Mouse (Mus musculus): ENCODE measurements around the gene Nup93.

The Nup93 gene

GRCm38 (mm10) chr8:94324071-94324470 is 109.7 kb downstream of the Nup93 start:
- DNase-seq: peak; percentile 71

- no peak for DNase-seq
Observed at GRCm38 (mm10) chr8:94326016-94326415, 111.7 kb downstream of the Nup93 start.

GRCm38 (mm10) chr8:94328932-94329728 is 114.8 kb downstream of the Nup93 start, which contains the start of gene Slc12a3:
Gene Slc12a3 (plus strand): TSS chr8:94329201.
- DNase-seq: no peak

GRCm38 (mm10) chr8:94330733-94331132 is 116.4 kb downstream of the Nup93 start:
- DNase-seq: peak; percentile 62

- DNase-seq: no peak
Observed at GRCm38 (mm10) chr8:94333345-94333744, 119.0 kb downstream of the Nup93 start.

GRCm38 (mm10) chr8:94337559-94337958 is 123.2 kb downstream of the Nup93 start:
- DNase-seq: no peak

GRCm38 (mm10) chr8:94340796-94341195 is 126.4 kb downstream of the Nup93 start:
- no peak for DNase-seq

- no peak for DNase-seq
Observed at GRCm38 (mm10) chr8:94342691-94343090, 128.3 kb downstream of the Nup93 start.

GRCm38 (mm10) chr8:94343290-94343689 is 128.9 kb downstream of the Nup93 start:
- peak; percentile 90 for DNase-seq

GRCm38 (mm10) chr8:94343778-94344320 is 129.5 kb downstream of the Nup93 start:
- no peak for DNase-seq

GRCm38 (mm10) chr8:94345657-94346056 is 131.3 kb downstream of the Nup93 start:
- DNase-seq: no peak

GRCm38 (mm10) chr8:94346264-94346663 is 131.9 kb downstream of the Nup93 start:
- no peak for DNase-seq

GRCm38 (mm10) chr8:94348425-94348824 is 134.1 kb downstream of the Nup93 start:
- peak; percentile 48 for DNase-seq

GRCm38 (mm10) chr8:94354069-94354531 is 139.7 kb downstream of the Nup93 start:
- DNase-seq: no peak

GRCm38 (mm10) chr8:94354571-94354970 is 140.2 kb downstream of the Nup93 start:
- DNase-seq: peak; percentile 67

- no peak for DNase-seq
Observed at GRCm38 (mm10) chr8:94357220-94357619, 142.9 kb downstream of the Nup93 start.

GRCm38 (mm10) chr8:94358541-94358940 is 144.2 kb downstream of the Nup93 start:
- no peak for DNase-seq

GRCm38 (mm10) chr8:94361774-94362431 is 147.5 kb downstream of the Nup93 start:
- DNase-seq: no peak

- DNase-seq: no peak
Observed at GRCm38 (mm10) chr8:94362607-94363239, 148.4 kb downstream of the Nup93 start.

- peak; percentile 86 for DNase-seq
Observed at GRCm38 (mm10) chr8:94363288-94363688, 148.9 kb downstream of the Nup93 start.

GRCm38 (mm10) chr8:94363906-94364305 is 149.5 kb downstream of the Nup93 start:
- peak; percentile 37 for DNase-seq

GRCm38 (mm10) chr8:94364686-94365312 is 150.4 kb downstream of the Nup93 start:
- DNase-seq: peak; percentile 37

Measured in thymus, postnatal 4 days (tissue).